Mouse (Mus musculus): ENCODE results near the gene Pdia6. TPM values are rescaled to one million over a fixed set of nuclear protein-coding genes. Genes with fewer than 3 reads are reported as not detected.
A peak's percentile ranks its signal among the peaks of the same experiment; 100 is the strongest.

The Pdia6 gene
- 317 and 327 TPM in 2 replicates for polyA plus RNA-seq (2015; fragmentation: Nextera tagmentation; extraction: Ambion mirVana)

DNA sequence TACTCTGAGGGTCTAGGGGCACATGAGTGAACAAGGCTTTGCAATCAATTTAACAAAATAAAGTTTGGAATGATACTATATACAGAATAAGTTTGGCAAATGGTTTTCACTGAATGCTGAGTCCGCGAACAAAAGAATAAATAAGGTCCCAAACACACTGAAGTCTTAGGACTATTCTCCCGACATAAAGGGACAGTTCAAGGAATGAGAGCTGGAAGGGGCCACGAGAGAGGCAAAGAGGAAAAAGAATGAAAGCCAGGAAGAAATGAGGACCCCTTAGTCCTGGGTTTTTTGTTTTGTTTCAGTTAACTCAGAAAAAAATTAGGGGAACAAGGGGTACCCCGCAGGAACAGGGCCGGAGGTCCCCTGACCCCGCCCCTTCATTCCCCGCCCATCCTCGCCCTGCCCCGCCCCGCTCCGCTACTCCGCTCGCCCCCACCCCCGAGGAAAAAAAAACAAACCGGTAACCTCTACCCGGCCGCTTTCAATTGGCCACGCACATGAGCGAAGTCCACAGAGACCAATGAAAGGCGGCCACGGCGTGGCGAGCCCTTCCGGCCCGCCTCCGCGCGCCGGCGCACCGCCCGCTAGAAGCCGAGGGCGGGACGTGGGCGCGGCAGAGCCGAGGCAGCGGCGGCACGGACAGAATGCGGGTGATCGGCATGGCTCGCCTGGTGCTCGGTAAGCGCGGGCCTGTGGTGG is at the start of gene Pdia6:
Gene Pdia6, plus strand, starts transcription at position 575 of the 702 bp plus-strand sequence.
- H3K9me3 ChIP-seq = no peaks in the 10 kb centered on the region
- H3K27ac ChIP-seq = peak within 1 kb of the TSS; percentile 81
- peak; percentile 100 for ATAC-seq
- peak within 1 kb of the TSS; percentile 67 for H3K4me2 ChIP-seq (replicated peaks)
- H3K36me3 ChIP-seq = peaks cover 21% of the 10 kb centered on the region
- peak within 1 kb of the TSS; percentile 90 for H3K9ac ChIP-seq (replicated peaks)
- under 1% methylated on average over 48 of the region's 48 CpGs for WGBS
- H3K4me1 ChIP-seq (replicated peaks) = peaks cover 39% of the 10 kb centered on the region
- no peaks in the 10 kb centered on the region for H3K27me3 ChIP-seq
- H3K4me3 ChIP-seq (replicated peaks) = peak within 1 kb of the TSS; percentile 88

DNA sequence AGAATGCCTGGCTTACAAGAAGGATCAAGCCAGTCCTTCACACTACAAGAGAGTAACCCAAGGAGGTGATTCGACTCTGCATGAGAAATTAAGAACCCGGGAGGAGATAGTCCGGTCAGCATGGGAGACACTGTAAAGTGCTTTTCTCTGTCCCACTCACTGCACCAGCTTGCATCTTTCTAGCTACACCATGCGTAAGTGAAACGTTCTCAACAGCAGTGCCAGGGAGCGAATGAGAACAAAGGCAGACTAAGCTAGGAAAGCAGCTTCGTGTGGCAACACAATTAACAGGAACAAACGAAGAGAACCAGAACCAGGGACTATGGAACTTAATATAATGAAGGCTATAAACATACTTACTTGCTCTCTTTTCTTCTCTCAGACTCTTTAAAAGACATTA is 48.0 kb upstream of the Pdia6 start:
- H3K9me3 ChIP-seq = no peaks in the 10 kb centered on the region
- H3K27me3 ChIP-seq = no peaks in the 10 kb centered on the region
- H3K4me2 ChIP-seq (replicated peaks) = no peak overlapping the region
- no peak for ATAC-seq
- 41% methylated on average over 8 of the region's 8 CpGs for WGBS
- H3K4me3 ChIP-seq (replicated peaks) = no peak overlapping the region
- no peaks in the 10 kb centered on the region for H3K36me3 ChIP-seq
- H3K9ac ChIP-seq (replicated peaks) = no peak overlapping the region
- no peak overlapping the region for H3K27ac ChIP-seq
- H3K4me1 ChIP-seq (replicated peaks) = no peaks in the 10 kb centered on the region

DNA sequence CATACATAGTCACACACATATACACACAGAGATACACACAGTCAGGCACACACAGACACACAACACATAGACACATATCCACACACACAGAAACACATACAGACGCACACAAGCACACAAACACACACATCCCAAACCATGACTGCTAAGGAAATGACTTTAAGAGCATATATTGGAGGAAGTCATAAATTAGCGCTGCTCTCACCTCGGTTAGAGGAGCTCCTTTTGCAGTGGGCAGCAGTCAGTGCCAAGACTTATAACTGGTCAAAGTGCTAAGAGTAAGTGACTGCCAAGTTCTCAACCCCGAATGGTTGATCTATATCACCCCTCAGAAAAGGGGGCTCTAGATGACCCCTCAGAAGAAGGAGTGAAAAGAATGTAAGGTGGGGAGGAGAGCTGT is 47.2 kb upstream of the Pdia6 start:
- 94% methylated on average over 4 of the region's 4 CpGs for WGBS
- Histone ChIP-seq H3K4me3 (replicated peaks) (no peak overlapping the region), H3K9me3 (no peaks in the 10 kb centered on the region), H3K9ac (replicated peaks) (no peak overlapping the region), H3K36me3 (no peaks in the 10 kb centered on the region), H3K27me3 (no peaks in the 10 kb centered on the region), H3K4me1 (replicated peaks) (no peaks in the 10 kb centered on the region), H3K27ac (no peak overlapping the region), H3K4me2 (replicated peaks) (no peak overlapping the region)
- ATAC-seq = no peak

DNA sequence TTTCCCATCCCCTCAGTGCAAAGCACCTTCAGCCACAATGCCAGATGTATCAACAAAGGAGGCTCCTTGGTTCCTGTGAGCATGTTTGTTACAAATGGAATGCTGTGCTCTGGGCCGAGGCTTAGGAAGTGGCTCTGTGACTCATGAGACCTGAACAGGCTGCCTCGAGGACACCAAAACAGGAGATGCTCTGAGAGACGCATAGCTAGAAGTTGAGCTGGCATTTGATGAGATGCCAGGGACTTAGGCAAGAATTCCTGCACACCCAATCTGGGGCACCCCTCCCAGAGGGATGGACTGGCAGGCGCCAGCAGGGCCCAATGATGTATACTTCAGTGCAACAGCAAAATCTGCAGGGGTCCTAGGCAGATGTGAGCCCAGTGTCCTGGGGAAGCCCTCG is 45.7 kb upstream of the Pdia6 start:
- Histone ChIP-seq H3K4me1 (replicated peaks) (no peaks in the 10 kb centered on the region), H3K27ac (no peak overlapping the region), H3K27me3 (no peaks in the 10 kb centered on the region), H3K36me3 (no peaks in the 10 kb centered on the region), H3K9me3 (no peaks in the 10 kb centered on the region), H3K4me3 (replicated peaks) (no peak overlapping the region), H3K4me2 (replicated peaks) (no peak overlapping the region), H3K9ac (replicated peaks) (no peak overlapping the region)
- ATAC-seq = no peak
- 77% methylated on average over 5 of the region's 5 CpGs for WGBS

DNA sequence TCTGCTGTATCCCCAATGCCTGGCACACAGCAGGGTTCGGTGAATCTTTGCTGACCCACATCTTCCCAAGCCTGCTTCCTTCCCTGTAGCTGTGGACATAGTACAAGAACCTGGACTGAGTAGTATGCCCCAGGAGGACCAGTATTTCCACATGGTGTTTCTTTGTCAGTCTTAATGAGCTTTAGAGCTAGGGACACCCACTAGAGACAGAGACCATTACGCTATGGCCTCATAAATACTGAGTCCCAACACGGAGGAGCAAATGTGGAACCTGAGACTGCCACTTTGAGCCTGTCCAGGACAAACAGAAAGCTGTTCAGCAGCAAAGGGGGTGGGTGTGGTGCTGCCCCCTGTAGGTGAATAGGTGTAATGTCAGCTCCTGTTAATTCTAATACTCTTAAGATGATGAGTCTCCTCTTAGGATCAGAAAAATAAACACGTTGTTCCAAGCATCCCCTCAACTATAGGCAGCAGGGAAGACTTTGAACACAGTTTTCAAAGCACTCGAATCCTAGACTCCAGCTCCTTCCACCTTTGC is 44.4 kb upstream of the Pdia6 start:
- Histone ChIP-seq H3K4me2 (replicated peaks) (no peak overlapping the region), H3K27me3 (no peaks in the 10 kb centered on the region), H3K9me3 (no peaks in the 10 kb centered on the region), H3K4me3 (replicated peaks) (no peak overlapping the region), H3K9ac (replicated peaks) (no peak overlapping the region), H3K36me3 (no peaks in the 10 kb centered on the region), H3K27ac (no peak overlapping the region), H3K4me1 (replicated peaks) (no peaks in the 10 kb centered on the region)
- 55% methylated on average over 5 of the region's 5 CpGs for WGBS
- no peak for ATAC-seq

DNA sequence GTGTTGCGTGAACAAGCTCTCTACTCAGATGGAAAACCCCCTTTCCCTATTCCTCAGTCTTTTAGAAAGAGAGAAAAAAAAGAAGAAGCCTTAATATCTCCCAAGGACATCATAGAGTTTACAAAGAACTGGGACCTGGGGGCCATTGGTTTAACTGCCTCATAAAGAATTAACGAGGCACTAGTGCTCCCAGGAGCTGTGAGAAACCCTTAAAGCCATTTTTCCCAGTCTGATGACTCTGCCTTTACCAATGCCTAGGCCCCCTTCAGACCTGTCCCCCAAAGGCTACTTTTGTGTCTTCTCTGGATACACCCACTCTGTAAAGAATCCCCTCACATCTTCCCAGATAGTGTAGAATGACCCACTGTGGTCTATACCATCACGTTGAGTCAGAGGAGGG is 43.3 kb upstream of the Pdia6 start:
- no peak overlapping the region for H3K27ac ChIP-seq
- no peak for ATAC-seq

DNA sequence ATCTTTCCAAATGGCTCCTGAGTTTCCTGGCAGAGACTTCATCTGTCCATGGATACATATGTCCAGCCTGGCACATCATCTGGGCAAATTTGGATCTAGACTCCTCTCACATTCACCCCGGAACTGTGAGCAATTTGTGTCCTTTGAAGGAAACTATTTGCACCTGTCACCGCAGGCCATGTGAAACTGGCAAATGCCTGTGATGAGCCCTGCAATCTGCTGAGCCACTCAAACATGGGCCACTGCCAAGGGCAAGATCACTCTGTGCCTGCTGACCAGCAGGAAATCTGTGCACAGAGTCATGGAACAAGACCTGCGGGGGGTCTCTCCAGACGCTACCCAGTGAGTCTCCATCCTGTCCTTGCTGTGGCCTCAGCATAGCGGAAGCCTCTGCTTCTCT is 41.3 kb upstream of the Pdia6 start:
- no peak overlapping the region for H3K4me3 ChIP-seq (replicated peaks)
- 76% methylated on average over 5 of the region's 5 CpGs for WGBS
- ATAC-seq = no peak

More for the DNA sequence above, 43.3 kb upstream of the Pdia6 start:
- Histone ChIP-seq H3K9me3 (no peaks in the 10 kb centered on the region), H3K4me3 (replicated peaks) (no peak overlapping the region), H3K27me3 (no peaks in the 10 kb centered on the region), H3K9ac (replicated peaks) (no peak overlapping the region), H3K36me3 (no peaks in the 10 kb centered on the region), H3K4me1 (replicated peaks) (peaks cover 3% of the 10 kb centered on the region), H3K4me2 (replicated peaks) (no peak overlapping the region)
- WGBS = 77% methylated on average over 3 of the region's 3 CpGs

DNA sequence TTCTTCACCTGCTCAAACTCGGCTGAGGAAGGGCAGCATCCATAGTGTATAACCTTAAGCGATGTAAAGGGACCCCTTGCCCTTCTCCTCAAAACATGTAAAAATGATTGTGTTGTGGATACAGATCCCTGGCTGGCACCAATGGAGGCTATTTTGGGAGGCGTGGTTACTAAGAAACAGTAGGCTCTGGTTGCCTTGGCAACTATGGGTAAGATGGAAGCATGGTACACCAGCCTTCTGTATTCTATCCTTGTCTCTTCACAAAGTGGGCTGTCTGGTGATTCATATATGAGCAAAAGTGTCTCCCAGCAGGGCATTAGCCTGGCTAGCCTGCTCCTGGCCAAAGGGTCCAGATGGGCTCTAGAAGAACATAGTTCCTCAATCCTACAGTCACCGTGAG is 38.4 kb upstream of the Pdia6 start:
- H3K36me3 ChIP-seq = no peaks in the 10 kb centered on the region
- peaks cover 5% of the 10 kb centered on the region for H3K4me1 ChIP-seq (replicated peaks)
- no peak overlapping the region for H3K27ac ChIP-seq
- no peak overlapping the region for H3K9ac ChIP-seq (replicated peaks)
- H3K4me2 ChIP-seq (replicated peaks) = no peak overlapping the region
- peak; percentile 34; the same call in 1 of the 2 replicates for ATAC-seq
- no peaks in the 10 kb centered on the region for H3K9me3 ChIP-seq
- H3K4me3 ChIP-seq (replicated peaks) = no peak overlapping the region
- 83% methylated on average over 4 of the region's 4 CpGs for WGBS
- H3K27me3 ChIP-seq = no peaks in the 10 kb centered on the region

More for the DNA sequence above, 41.3 kb upstream of the Pdia6 start:
- H3K4me1 ChIP-seq (replicated peaks) = peaks cover 5% of the 10 kb centered on the region
- no peak overlapping the region for H3K4me2 ChIP-seq (replicated peaks)
- H3K27ac ChIP-seq = no peak overlapping the region
- H3K36me3 ChIP-seq = no peaks in the 10 kb centered on the region
- no peaks in the 10 kb centered on the region for H3K9me3 ChIP-seq
- H3K9ac ChIP-seq (replicated peaks) = no peak overlapping the region
- H3K27me3 ChIP-seq = no peaks in the 10 kb centered on the region

DNA sequence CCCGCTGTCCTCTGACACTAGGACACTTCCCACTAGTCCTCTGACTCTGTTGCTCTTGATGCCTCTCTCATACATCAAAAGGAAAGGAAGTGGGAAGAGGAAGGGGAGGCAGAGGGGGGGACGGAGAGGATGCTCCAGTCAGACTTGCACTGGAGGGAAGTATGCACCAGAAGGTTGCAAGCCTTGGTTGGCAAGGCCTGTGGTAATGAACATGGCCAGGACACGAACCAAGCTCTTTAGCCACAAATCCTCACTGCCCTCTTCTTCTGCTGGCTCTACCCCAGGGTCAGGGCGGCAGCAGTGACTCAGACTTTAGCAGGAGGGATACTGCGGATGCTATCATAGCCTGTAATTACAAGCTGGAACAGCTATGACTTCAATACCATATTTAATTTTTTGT is 35.8 kb upstream of the Pdia6 start:
- no peak overlapping the region for H3K4me2 ChIP-seq (replicated peaks)
- H3K27me3 ChIP-seq = no peaks in the 10 kb centered on the region
- WGBS = 85% methylated on average over 5 of the region's 5 CpGs
- no peak for ATAC-seq
- H3K4me1 ChIP-seq (replicated peaks) = peaks cover 10% of the 10 kb centered on the region
- no peaks in the 10 kb centered on the region for H3K9me3 ChIP-seq
- H3K4me3 ChIP-seq (replicated peaks) = no peak overlapping the region
- no peaks in the 10 kb centered on the region for H3K36me3 ChIP-seq
- H3K27ac ChIP-seq = no peak overlapping the region
- no peak overlapping the region for H3K9ac ChIP-seq (replicated peaks)

DNA sequence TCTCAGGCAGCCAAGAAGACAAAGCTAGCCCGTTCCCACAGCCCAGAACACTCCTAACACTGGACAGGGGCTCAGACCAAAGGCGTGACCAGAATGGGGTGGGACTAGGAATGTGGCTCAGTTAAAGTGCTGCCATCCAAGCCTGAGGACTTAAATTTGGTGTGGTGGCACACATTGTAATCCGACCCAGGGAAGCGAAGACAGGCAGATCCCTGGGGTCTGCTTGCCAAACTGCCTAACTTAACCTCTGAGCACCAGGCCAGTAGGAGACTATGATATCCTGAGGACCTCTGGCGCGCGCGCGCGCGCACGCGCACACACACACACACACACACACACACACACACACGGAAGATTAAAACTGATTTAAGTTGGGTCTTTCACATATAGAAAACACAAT is 34.8 kb upstream of the Pdia6 start:
- H3K4me1 ChIP-seq (replicated peaks) = peaks cover 19% of the 10 kb centered on the region
- ATAC-seq = no peak
- H3K4me2 ChIP-seq (replicated peaks) = no peak overlapping the region
- H3K27ac ChIP-seq = no peak overlapping the region
- H3K27me3 ChIP-seq = no peaks in the 10 kb centered on the region
- H3K36me3 ChIP-seq = no peaks in the 10 kb centered on the region
- no peak overlapping the region for H3K4me3 ChIP-seq (replicated peaks)
- H3K9ac ChIP-seq (replicated peaks) = no peak overlapping the region; the same call in 1 of the 2 replicates
- whole genome bisulfite sequencing = 86% methylated on average over 14 of the region's 14 CpGs
- H3K9me3 ChIP-seq = no peaks in the 10 kb centered on the region

DNA sequence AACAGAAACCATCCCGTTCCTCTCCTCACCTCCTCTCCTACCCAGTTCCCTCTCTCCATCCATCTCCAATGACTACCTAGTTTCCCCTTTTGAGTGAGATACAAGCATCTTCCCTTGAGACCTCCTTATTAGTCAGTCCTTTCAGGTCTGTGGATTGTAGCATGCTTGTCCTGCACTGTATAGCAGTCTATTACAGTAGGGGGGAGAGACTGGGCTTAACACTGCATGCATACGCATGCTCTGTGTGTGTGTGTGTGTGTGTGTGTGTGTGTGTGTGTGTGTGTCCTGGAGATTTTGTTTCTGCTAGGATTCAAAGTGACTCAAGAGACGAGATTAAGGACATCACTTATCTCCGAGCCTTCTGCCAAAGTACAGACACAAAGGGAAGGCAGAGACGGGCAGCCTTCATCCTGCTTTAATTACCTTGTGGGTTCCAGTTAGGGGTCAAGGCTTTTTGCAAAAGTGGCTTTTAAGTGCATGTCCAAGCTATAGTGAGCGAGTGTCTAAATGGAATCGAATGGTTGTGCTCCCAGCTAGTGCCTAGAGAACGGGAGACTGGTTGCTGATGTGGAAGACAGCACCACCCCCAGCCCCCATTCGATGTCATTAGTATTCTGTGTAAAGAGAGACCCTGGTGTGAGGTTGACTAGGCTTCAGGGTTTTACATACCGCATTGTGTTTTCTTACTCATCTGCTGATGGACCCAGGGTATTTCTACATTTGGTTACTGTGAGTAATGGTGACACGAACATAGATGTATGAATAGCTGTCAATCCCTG is 30.6 kb upstream of the Pdia6 start:
- H3K27me3 ChIP-seq = no peaks in the 10 kb centered on the region
- H3K27ac ChIP-seq = peak overlapping the region; percentile 74
- 28% methylated on average over 11 of the region's 11 CpGs for WGBS
- H3K9me3 ChIP-seq = no peaks in the 10 kb centered on the region
- peaks cover 14% of the 10 kb centered on the region for H3K4me1 ChIP-seq (replicated peaks)
- no peak overlapping the region for H3K9ac ChIP-seq (replicated peaks)
- H3K4me3 ChIP-seq (replicated peaks) = no peak overlapping the region
- H3K36me3 ChIP-seq = no peaks in the 10 kb centered on the region
- peak; percentile 88 for ATAC-seq
- peak overlapping the region; percentile 20 for H3K4me2 ChIP-seq (replicated peaks)

All from midbrain, embryonic 13.5 days (tissue).